Mouse (Mus musculus): ENCODE measurements around the gene Spag5. TPM values are rescaled to one million over a fixed set of nuclear protein-coding genes. Genes with fewer than 3 reads are reported as not detected.

The Spag5 gene
- polyA plus RNA-seq, 1 experiment from 2014 or later = 8.7 TPM

DNA sequence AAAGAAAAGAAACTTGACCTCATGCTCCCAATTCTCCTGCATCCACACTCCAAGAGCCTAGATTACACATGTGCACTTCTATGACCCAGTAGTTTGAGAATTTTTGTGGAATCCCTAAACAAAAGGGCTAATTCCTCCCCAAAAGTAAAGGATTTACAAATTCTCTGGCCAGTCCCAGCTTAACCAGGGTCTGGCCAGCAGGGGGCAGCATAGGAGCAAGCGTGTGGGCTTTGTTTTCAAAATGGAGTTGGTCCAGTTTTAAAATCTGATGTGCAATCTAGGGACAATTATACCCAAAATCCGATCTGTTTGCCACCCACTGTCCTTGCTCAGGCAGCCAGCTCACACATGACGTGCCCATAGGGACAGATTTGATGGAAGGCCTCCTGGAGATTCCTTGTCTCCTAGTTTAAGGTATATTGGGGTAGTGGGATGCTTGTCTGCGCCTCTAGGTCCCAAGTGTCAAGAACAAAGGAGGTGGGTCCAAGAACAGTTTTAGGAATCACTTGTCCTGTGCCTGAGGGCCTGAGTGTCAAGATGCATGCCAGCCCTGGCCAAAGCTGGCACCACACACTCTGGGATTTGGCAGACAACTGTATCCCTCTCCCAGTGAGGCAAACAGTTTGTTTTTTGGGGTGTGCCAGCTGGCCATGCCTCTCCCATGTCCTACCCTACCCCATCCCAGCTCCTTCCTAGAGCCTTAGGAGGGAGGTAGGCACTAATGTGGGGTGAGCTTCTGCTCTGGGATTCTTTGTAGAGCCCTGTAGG lies 54.3 kb downstream of the Spag5 start:
- no peak for ATAC-seq (ENCODE audit: low FRiP score, low TSS enrichment)
- Histone ChIP-seq H3K9ac (replicated peaks; ENCODE audit: low read length) (no peak overlapping the region), H3K4me2 (ENCODE audit: low read length) (no peak overlapping the region), H3K27me3 (ENCODE audit: control insufficient read depth, insufficient read depth, low read length) (no peaks in the 10 kb centered on the region), H3K27ac (replicated peaks; ENCODE audit: low read depth, low read length) (no peak overlapping the region), H3K4me1 (ENCODE audit: control insufficient read depth, insufficient read depth, low read length) (no peaks in the 10 kb centered on the region), H3K36me3 (ENCODE audit: control insufficient read depth, insufficient read depth, low read length) (no peaks in the 10 kb centered on the region), H3K4me3 (replicated peaks; ENCODE audit: low read depth, low read length) (no peak overlapping the region), H3K9me3 (ENCODE audit: control insufficient read depth, low read length) (no peaks in the 10 kb centered on the region)
- DNase-seq = peak; percentile 84
- WGBS = 35% methylated on average over 4 of the region's 4 CpGs

DNA sequence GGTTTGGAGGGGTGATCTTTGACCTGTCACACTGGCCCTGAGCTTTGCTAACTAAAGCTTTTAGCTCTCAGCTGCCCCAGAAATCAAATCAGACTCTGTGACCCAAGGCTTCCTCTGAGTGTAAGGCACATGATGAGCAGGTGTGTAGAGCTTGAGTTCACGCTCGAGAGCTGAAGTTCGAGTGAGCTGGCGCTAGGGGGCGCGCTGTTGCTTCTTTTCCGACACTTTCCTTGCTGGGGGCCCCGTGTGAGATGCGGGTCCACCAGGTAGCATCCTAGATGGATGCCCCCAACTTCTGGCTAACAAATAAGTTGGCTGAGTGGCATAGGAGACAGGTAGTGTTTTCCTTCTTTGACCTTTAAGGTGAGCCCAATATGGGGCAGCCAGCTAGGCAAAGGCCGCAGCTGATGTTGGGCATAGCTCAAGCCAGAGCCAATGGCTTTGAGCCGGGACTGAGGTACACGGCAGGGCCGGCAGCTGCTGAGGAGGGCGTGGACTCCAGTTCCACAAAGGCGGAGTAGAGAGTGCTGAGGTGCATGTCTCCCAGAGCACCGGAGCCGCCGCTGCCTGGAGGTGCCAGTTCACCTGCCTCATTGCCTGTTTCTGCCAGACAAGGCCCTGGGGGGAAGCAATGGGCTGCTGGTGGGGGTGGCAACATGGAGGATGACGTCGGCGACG lies 57.1 kb downstream of the Spag5 start:
- no peak overlapping the region for H3K4me3 ChIP-seq (replicated peaks; ENCODE audit: low read depth, low read length)
- H3K9me3 ChIP-seq (ENCODE audit: control insufficient read depth, low read length) = no peaks in the 10 kb centered on the region
- H3K9ac ChIP-seq (replicated peaks; ENCODE audit: low read length) = no peak overlapping the region
- H3K36me3 ChIP-seq (ENCODE audit: control insufficient read depth, insufficient read depth, low read length) = no peaks in the 10 kb centered on the region
- H3K4me2 ChIP-seq (ENCODE audit: low read length) = no peak overlapping the region
- DNase-seq = peak; percentile 43
- H3K27ac ChIP-seq (replicated peaks; ENCODE audit: low read depth, low read length) = no peak overlapping the region
- no peaks in the 10 kb centered on the region for H3K4me1 ChIP-seq (ENCODE audit: control insufficient read depth, insufficient read depth, low read length)
- ATAC-seq (ENCODE audit: low FRiP score, low TSS enrichment) = no peak
- WGBS = 15% methylated on average over 22 of the region's 22 CpGs
- H3K27me3 ChIP-seq (ENCODE audit: control insufficient read depth, insufficient read depth, low read length) = no peaks in the 10 kb centered on the region

DNA sequence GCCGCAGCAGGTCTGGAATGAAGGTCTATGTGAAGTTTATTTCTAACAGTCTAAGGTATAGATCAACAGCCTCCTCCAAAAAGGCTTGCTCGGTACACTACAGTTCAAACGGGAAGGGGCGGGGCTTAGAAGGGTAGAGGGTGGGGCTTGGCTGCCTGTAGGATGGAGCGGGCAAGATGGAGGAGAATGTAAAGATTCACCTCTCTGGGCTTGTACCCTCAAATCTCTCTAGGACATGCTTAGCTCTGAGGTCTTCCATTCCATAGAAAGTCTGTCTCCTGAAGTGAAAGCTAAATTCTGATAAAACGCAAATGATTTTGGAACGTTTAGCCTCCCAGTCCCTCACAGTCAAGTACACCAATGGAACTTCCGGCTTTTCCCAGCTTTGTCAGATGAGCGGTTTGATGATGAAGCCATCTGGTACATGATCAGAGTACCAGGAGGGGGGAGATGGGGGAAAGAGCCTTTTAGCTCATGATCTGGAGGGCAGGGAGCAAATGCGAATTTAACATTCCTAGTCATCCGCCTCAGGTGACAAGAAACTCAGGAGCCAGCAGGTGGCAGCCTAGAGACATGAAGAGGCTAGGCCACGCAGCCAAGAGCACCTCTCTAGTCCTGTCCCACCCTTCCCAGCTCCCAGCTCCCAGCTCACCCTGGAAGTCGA lies 58.9 kb downstream of the Spag5 start:
- DNase-seq = peak; percentile 88
- WGBS = 13% methylated on average over 13 of the region's 13 CpGs
- no peaks in the 10 kb centered on the region for H3K9me3 ChIP-seq (ENCODE audit: control insufficient read depth, low read length)
- H3K27ac ChIP-seq (replicated peaks; ENCODE audit: low read depth, low read length) = no peak overlapping the region
- 0 out of 2 replicates have a peak overlapping the region, but pooled peaks have one; percentile 9 for H3K9ac ChIP-seq (replicated peaks; ENCODE audit: low read length)
- no peaks in the 10 kb centered on the region for H3K27me3 ChIP-seq (ENCODE audit: control insufficient read depth, insufficient read depth, low read length)
- no peaks in the 10 kb centered on the region for H3K4me1 ChIP-seq (ENCODE audit: control insufficient read depth, insufficient read depth, low read length)
- H3K36me3 ChIP-seq (ENCODE audit: control insufficient read depth, insufficient read depth, low read length) = no peaks in the 10 kb centered on the region
- no peak overlapping the region; the same call in 1 of the 2 replicates for H3K4me3 ChIP-seq (replicated peaks; ENCODE audit: low read depth, low read length)
- H3K4me2 ChIP-seq (ENCODE audit: low read length) = peak overlapping the region; percentile 48
- 0 out of 2 replicates have a peak, but pooled peaks have one; percentile 63 for ATAC-seq (ENCODE audit: low FRiP score, low TSS enrichment)

DNA sequence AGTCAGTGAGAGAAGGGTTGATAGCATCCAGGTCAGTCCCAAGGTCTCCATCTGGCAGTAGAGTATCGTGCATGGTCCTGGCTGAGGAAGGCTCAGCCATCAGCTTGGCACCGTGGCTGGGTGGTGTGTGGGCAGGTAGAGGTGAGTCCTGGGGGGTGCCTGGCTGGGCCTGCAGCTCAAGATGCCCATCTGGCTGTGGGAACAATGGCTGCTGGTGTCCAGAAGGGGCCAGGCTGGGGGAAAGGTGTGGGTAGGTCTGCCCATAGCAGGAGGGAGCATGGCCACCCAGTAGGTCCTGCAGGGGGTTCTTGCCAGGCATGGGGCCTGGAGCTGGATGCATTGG lies 59.4 kb downstream of the Spag5 start:
- no peak overlapping the region for H3K4me2 ChIP-seq (ENCODE audit: low read length)
- no peaks in the 10 kb centered on the region for H3K4me1 ChIP-seq (ENCODE audit: control insufficient read depth, insufficient read depth, low read length)
- no peaks in the 10 kb centered on the region for H3K36me3 ChIP-seq (ENCODE audit: control insufficient read depth, insufficient read depth, low read length)
- no peak overlapping the region for H3K27ac ChIP-seq (replicated peaks; ENCODE audit: low read depth, low read length)
- DNase-seq (no peak), ATAC-seq (ENCODE audit: low FRiP score, low TSS enrichment) (no peak)
- H3K4me3 ChIP-seq (replicated peaks; ENCODE audit: low read depth, low read length) = no peak overlapping the region
- H3K9ac ChIP-seq (replicated peaks; ENCODE audit: low read length) = no peak overlapping the region
- H3K9me3 ChIP-seq (ENCODE audit: control insufficient read depth, low read length) = no peaks in the 10 kb centered on the region
- H3K27me3 ChIP-seq (ENCODE audit: control insufficient read depth, insufficient read depth, low read length) = no peaks in the 10 kb centered on the region
- WGBS = 62% methylated on average over 2 of the region's 2 CpGs

DNA sequence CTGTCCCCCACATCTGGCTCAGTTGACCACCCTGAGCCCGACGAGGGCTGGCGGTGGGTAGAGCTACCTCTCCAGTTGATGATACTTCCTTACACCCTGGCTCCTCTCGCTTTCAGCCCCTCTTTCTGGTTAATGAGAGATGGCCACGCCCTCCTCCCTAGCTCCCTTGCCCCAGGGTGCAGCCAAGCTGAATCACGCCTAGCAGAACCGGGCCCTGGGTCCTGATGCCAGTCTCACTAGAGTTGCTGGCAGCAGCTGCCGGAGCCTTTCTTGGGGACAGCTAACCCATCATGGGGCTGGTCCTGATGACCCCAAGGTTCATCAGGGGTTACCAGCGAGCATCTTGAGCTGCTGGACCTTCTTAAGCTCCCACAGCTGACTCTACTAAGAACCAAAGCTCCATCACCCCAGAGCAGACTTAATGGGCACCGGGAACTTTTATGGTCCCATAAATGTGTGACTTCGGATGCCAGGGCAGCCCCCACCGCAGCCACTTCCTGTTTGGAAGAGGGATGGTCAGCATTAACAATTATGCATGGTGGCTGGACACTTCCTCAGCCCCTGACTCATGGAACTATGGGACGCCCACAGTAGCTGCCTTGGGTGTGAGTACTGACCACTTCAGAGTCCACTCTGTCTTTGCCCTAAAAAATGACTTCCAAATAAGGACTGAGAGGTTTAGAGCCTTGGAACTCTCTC lies 62.1 kb downstream of the Spag5 start:
- no peaks in the 10 kb centered on the region for H3K9me3 ChIP-seq (ENCODE audit: control insufficient read depth, low read length)
- no peak overlapping the region for H3K9ac ChIP-seq (replicated peaks; ENCODE audit: low read length)
- no peak for ATAC-seq (ENCODE audit: low FRiP score, low TSS enrichment)
- DNase-seq = no peak
- H3K4me2 ChIP-seq (ENCODE audit: low read length) = no peak overlapping the region
- no peaks in the 10 kb centered on the region for H3K4me1 ChIP-seq (ENCODE audit: control insufficient read depth, insufficient read depth, low read length)
- H3K27ac ChIP-seq (replicated peaks; ENCODE audit: low read depth, low read length) = no peak overlapping the region
- no peak overlapping the region for H3K4me3 ChIP-seq (replicated peaks; ENCODE audit: low read depth, low read length)
- no peaks in the 10 kb centered on the region for H3K36me3 ChIP-seq (ENCODE audit: control insufficient read depth, insufficient read depth, low read length)
- no peaks in the 10 kb centered on the region for H3K27me3 ChIP-seq (ENCODE audit: control insufficient read depth, insufficient read depth, low read length)
- WGBS = 83% methylated on average over 13 of the region's 13 CpGs

DNA sequence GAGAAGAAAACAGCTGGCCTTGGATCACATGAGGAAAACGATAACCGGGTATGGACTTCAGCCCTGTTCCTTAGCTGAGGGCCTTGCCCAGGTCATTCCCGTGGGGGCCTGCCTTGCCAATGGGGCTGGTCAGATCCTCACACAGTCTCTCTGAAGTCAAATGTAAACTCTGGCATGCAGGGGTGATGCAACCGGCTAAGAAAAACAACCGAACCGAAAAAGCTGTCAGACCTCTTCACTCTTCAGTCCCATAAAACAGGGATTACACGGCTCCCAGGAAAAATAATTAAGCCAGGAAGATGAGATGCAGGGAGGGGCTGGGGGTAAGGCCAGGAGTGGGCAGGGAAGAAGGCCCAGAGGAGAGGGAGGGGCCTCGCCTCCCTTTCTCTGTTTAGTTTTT lies 62.8 kb downstream of the Spag5 start:
- no peak overlapping the region for H3K4me2 ChIP-seq (ENCODE audit: low read length)
- no peaks in the 10 kb centered on the region for H3K9me3 ChIP-seq (ENCODE audit: control insufficient read depth, low read length)
- no peaks in the 10 kb centered on the region for H3K36me3 ChIP-seq (ENCODE audit: control insufficient read depth, insufficient read depth, low read length)
- 50% methylated on average over 8 of the region's 8 CpGs for WGBS
- no peak overlapping the region for H3K4me3 ChIP-seq (replicated peaks; ENCODE audit: low read depth, low read length)
- ATAC-seq (ENCODE audit: low FRiP score, low TSS enrichment) (no peak), DNase-seq (no peak)
- no peak overlapping the region for H3K27ac ChIP-seq (replicated peaks; ENCODE audit: low read depth, low read length)
- no peak overlapping the region for H3K9ac ChIP-seq (replicated peaks; ENCODE audit: low read length)
- H3K4me1 ChIP-seq (ENCODE audit: control insufficient read depth, insufficient read depth, low read length) = no peaks in the 10 kb centered on the region
- H3K27me3 ChIP-seq (ENCODE audit: control insufficient read depth, insufficient read depth, low read length) = no peaks in the 10 kb centered on the region

DNA sequence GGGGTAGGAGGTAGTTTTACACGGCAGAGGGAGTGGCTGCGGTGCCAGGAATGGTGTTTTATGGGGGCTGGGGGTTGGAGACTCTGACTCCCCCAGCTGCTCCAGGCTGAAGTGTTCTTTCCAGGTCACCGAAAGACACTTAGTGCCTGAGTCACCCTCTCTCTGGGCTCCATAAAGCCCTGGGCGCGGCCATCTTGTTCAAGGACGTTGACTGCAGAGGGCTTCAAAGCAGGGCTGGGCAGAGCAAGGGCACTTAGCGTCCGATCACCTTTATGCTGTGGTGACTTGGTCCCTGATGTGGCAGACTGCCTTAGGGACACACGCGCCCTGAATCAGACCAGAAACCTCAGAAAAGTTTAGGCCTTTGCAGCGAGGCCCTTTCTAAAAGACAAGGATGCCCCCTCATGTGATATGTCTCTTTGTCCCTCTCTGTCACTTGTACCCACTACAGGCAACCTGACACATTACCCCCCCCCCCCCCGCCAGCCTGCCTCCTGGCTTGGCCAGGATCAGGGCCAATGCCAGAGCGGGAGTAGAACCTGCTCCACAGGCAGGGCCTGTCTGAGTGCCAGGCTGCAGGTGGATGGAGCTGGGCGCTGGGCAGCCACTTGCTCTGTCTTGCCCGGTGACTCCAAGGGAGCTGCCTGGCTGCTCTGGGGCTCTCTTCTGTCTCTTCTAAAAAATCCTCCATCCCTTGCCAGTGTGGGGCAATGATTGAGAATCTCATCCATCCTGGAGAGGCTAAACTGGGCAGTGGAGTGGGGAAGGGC lies 66.3 kb downstream of the Spag5 start:
- ATAC-seq (ENCODE audit: low FRiP score, low TSS enrichment) (no peak), DNase-seq (no peak)
- H3K4me3 ChIP-seq (replicated peaks; ENCODE audit: low read depth, low read length) = no peak overlapping the region
- no peaks in the 10 kb centered on the region for H3K27me3 ChIP-seq (ENCODE audit: control insufficient read depth, insufficient read depth, low read length)
- H3K36me3 ChIP-seq (ENCODE audit: control insufficient read depth, insufficient read depth, low read length) = no peaks in the 10 kb centered on the region
- H3K4me1 ChIP-seq (ENCODE audit: control insufficient read depth, insufficient read depth, low read length) = no peaks in the 10 kb centered on the region
- WGBS = 90% methylated on average over 15 of the region's 15 CpGs
- no peak overlapping the region for H3K9ac ChIP-seq (replicated peaks; ENCODE audit: low read length)
- H3K9me3 ChIP-seq (ENCODE audit: control insufficient read depth, low read length) = no peaks in the 10 kb centered on the region
- H3K4me2 ChIP-seq (ENCODE audit: low read length) = no peak overlapping the region
- H3K27ac ChIP-seq (replicated peaks; ENCODE audit: low read depth, low read length) = no peak overlapping the region

DNA sequence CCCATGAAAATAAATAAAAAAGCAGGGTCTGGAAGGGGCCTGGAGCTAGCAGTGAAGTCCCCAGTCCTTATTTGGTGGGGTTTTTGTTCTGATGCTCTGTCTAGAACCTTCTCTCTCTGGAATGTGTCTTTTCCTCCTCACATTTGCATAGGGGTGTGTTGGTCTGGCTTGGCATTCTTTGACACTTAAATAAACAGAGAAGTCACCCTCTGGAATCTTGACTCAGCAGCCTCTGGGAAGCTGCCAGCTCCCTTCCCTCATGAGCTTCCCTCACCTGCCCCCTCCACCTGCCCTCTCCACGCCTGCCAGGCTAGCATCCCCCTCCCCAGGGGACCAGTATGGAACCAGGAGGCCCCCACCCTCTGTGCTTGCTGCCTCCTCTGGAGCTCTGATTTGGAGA lies 69.1 kb downstream of the Spag5 start:
- Histone ChIP-seq H3K4me1 (ENCODE audit: control insufficient read depth, insufficient read depth, low read length) (no peaks in the 10 kb centered on the region), H3K4me3 (replicated peaks; ENCODE audit: low read depth, low read length) (no peak overlapping the region), H3K9ac (replicated peaks; ENCODE audit: low read length) (no peak overlapping the region), H3K27ac (replicated peaks; ENCODE audit: low read depth, low read length) (no peak overlapping the region), H3K36me3 (ENCODE audit: control insufficient read depth, insufficient read depth, low read length) (no peaks in the 10 kb centered on the region), H3K27me3 (ENCODE audit: control insufficient read depth, insufficient read depth, low read length) (no peaks in the 10 kb centered on the region), H3K9me3 (ENCODE audit: control insufficient read depth, low read length) (no peaks in the 10 kb centered on the region), H3K4me2 (ENCODE audit: low read length) (no peak overlapping the region)
- ATAC-seq (ENCODE audit: low FRiP score, low TSS enrichment) (no peak), DNase-seq (no peak)
- 57% methylated on average over 1 of the region's 1 CpGs for WGBS

Data from midbrain, embryonic 14.5 days (tissue).